Mouse (Mus musculus) myocyte (in vitro differentiated cells): ENCODE data around the gene Camk2d.

Source experiments
- E2F4 ChIP-seq: IDR thresholded peaks from one replicate; pipeline ENCODE4 v1.6.1; 2011; ENCODE audit warnings: mild to moderate bottlenecking, control low read depth, moderate library complexity; ENCODE audit not compliant: insufficient read depth
- MAX ChIP-seq: IDR thresholded peaks from one replicate; pipeline ENCODE4 v1.6.1; 2011; ENCODE audit warnings: low read depth, mild to moderate bottlenecking, control low read depth
- MYOD1 ChIP-seq, 3 experiments: IDR thresholded peaks; one replicate each; pipeline ENCODE4 v1.6.1; 2011; ENCODE audit warnings: control low read depth in 2 of 3, low read depth in 2 of 3, mild to moderate bottlenecking in 2 of 3, moderate library complexity in 1 of 3; ENCODE audit not compliant: insufficient read length in 2 of 3, control insufficient read depth in 1 of 3
- MYOG ChIP-seq, 3 experiments: IDR thresholded peaks; one replicate each; pipeline ENCODE4 v1.6.1; 2011; ENCODE audit warnings: control low read depth in 2 of 3, low read depth in 2 of 3, mild to moderate bottlenecking in 2 of 3; ENCODE audit not compliant: insufficient read length in 2 of 3, control insufficient read depth in 1 of 3, insufficient read depth in 1 of 3
- POLR2A ChIP-seq: IDR thresholded peaks from one replicate; pipeline ENCODE4 v1.6.1; 2011; ENCODE audit warnings: low read depth, mild to moderate bottlenecking, control low read depth, moderate library complexity; ENCODE audit not compliant: insufficient read length
- SRF ChIP-seq: IDR thresholded peaks from one replicate; pipeline ENCODE4 v1.6.1; 2011; ENCODE audit warnings: low read depth; ENCODE audit not compliant: control insufficient read depth, insufficient read length
- TCF12 ChIP-seq: IDR thresholded peaks from one replicate; pipeline ENCODE4 v1.6.1; 2011; ENCODE audit warnings: mild to moderate bottlenecking, control low read depth; ENCODE audit not compliant: poor library complexity, insufficient read depth, severe bottlenecking
- USF1 ChIP-seq: IDR thresholded peaks from one replicate; pipeline ENCODE4 v1.6.1; 2011; ENCODE audit warnings: low read depth, mild to moderate bottlenecking, control low read depth, moderate library complexity

DNA sequence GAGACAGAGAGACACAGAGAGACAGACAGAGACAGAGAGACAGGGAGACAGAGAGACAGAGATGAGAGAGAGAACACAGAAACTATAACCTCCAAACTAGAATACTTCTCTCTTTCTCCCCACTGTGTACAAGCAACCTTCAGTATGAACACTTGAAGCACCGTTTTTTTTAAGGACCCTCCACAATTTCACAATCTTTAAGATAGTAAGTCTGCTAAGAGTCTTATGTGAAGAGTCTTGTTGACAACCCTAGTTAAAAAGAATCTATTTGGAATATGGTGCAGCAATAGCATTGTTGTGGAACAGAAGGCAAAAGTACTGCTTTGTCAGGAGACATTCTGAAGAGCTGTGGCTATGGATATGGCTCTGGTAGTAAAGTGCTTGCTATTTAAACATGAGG, 274.6 kb downstream of the Camk2d start:
- TF ChIP-seq E2F4 (no peak), MYOG (IDR thresholded peaks at IDR 0.05; ENCODE audit: control insufficient read depth in 1 of 3, insufficient read depth in 1 of 3, insufficient read length in 2 of 3, low read depth in 2 of 3) (no peak), POLR2A (no peak), MAX (no peak), SRF (no peak), TCF12 (no peak), USF1 (no peak), MYOD1 (IDR thresholded peaks at IDR 0.05; ENCODE audit: control insufficient read depth in 1 of 3, insufficient read length in 2 of 3, low read depth in 2 of 3) (no peak)
